Mouse (Mus musculus) cerebellum, adult 8-10 months (tissue): ENCODE data around the gene Defb6.

Experiments used
- DNase-seq: peaks from one replicate; pipeline ENCODE4 v3.0.0; 2022

The Defb6 gene

GRCm38 (mm10) chr8:19225161-19225560 lies at the start of gene Defb6:
Gene Defb6 (plus strand): TSS chr8:19225478.
- no peak for DNase-seq

- DNase-seq, result no peak
Measured at GRCm38 (mm10) chr8:19238101-19238500, 12.8 kb downstream of the Defb6 start.

- DNase-seq, result no peak
Measured at GRCm38 (mm10) chr8:19239616-19240015, 14.3 kb downstream of the Defb6 start, which contains the start of gene Defb46. Gene Defb46 (plus strand): TSS chr8:19239916.

GRCm38 (mm10) chr8:19247280-19247679 lies 22.0 kb downstream of the Defb6 start, which contains the start of gene Defb5:
Gene Defb5 (plus strand): TSS chr8:19247580.
- DNase-seq, result no peak

- DNase-seq, result no peak
Measured at GRCm38 (mm10) chr8:19258136-19258535, 32.9 kb downstream of the Defb6 start.

- no peak for DNase-seq
Measured at GRCm38 (mm10) chr8:19259667-19260066, 34.4 kb downstream of the Defb6 start.
